7 mouse cellular contexts compared by ENCODE assay signal in the genomic region with DNA sequence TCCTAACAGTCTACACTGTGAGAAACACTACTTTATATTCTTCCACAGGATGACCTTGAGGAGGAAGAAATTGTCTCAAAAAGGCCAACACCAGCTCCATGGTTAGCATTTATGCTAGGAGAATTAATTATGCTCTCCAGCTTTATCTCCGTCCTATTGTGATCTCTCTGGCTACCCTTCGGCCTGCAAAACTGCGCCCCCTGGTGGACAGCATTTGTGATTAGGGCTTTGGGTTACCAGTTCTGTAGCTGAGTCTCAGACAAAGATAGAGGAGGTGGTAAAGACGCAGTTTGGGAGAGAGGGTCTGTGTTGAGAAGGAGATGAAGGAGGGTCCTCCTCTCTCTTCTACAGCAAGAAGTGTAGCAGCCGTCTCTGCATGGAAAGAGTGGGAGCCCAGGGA. TPM values are rescaled to one million over a fixed set of nuclear protein-coding genes. Genes with fewer than 3 reads are reported as not detected.
DNase-seq lines count a peak whose midpoint lies in the region.

No protein-coding gene starts in this region.

- peak; percentile 64 for DNase-seq in right cerebral cortex, adult 18-20 months
- no peak for DNase-seq in right cerebral cortex, postnatal 36 days (ENCODE audit: low spot score in 2 of 2)
- DNase-seq in adrenal gland, adult 18-20 months (ENCODE audit: low spot score in 2 of 2), result peak; percentile 78 to 81
- peak; percentile 82 for DNase-seq in embryo, embryonic 9.5 days (ENCODE audit: extremely low spot score)
- DNase-seq in hindlimb bud, embryonic 11.5 days (ENCODE audit: extremely low spot score, low read depth, low spot score), result peak; percentile 52
- peak; percentile 72 for DNase-seq in lung, postnatal 25 days (ENCODE audit: low spot score)
- DNase-seq in spleen, adult 18-20 months, result peak; percentile 39 to 73

RNA-seq across cellular contexts. Expression of a gene that starts 10.6 kb away (rescaled TPM):
- under 1 TPM in 1 of 2 experiments, not detected in 1; 0.26 TPM for total RNA-seq in adrenal gland, adult 18-20 months (2021)

RNA-seq across cellular contexts. Expression of a gene that starts 23.9 kb away (rescaled TPM):
- total RNA-seq in adrenal gland, adult 18-20 months (2021), result 100 to 1,000 TPM in 1 of 2 experiments, 10 to 100 TPM in 1; 35.0 to 166 TPM

RNA-seq across cellular contexts. Expression of a gene that starts 28.6 kb away (rescaled TPM):
- under 1 TPM in 1 of 2 experiments, not detected in 1; 0.33 TPM for total RNA-seq in adrenal gland, adult 18-20 months (2021)

RNA-seq across cellular contexts. Expression of a gene that starts 46.3 kb away (rescaled TPM):
- 1 to 10 TPM; 1.3 to 2.2 TPM for total RNA-seq in adrenal gland, adult 18-20 months (2021)

Comparison
In these comparisons a context has a peak if more than half of its experiments do, and no peak if none do; other contexts are left out.
1. DNase-seq: peak in right cerebral cortex, adult 18-20 months (single experiment), adrenal gland, adult 18-20 months (2 of 2), embryo, embryonic 9.5 days (single experiment), hindlimb bud, embryonic 11.5 days (single experiment), lung, postnatal 25 days (single experiment) and spleen, adult 18-20 months (2 of 2); none in right cerebral cortex, postnatal 36 days (0 of 2).